Mouse (Mus musculus) limb, embryonic 13.5 days (tissue): Measurements from ENCODE around the gene Aldh1l1. TPM values are rescaled to one million over a fixed set of nuclear protein-coding genes. Genes with fewer than 3 reads are reported as not detected.

ENCODE experiments used
- ATAC-seq: fragments of 200-750 bp; cut with Nextera tagmentation; 2 replicates; pipeline ENCODE4 v1.8.0; 2017; ENCODE audit warnings: low read depth, moderate number of reproducible peaks, moderate TSS enrichment; ENCODE audit not compliant: low FRiP score
- H3K27ac ChIP-seq: fragments of 300-500 bp; sonication (generic); 2 replicates; pipeline ENCODE4 v1.5.1; 2015; ENCODE audit warnings: inconsistent platforms, mild to moderate bottlenecking, moderate library complexity
- H3K27me3 ChIP-seq: fragments of 300-500 bp; sonication (generic); 2 replicates; pipeline ENCODE4 v1.6.1; 2015; ENCODE audit warnings: mild to moderate bottlenecking, inconsistent platforms
- H3K36me3 ChIP-seq: fragments of 300-500 bp; sonication (generic); 2 replicates; pipeline ENCODE4 v1.6.1; 2015; ENCODE audit warnings: inconsistent platforms, mild to moderate bottlenecking, moderate library complexity
- H3K4me1 ChIP-seq: fragments of 300-500 bp; sonication (generic); 2 replicates; pipeline ENCODE4 v1.6.1; 2015; ENCODE audit warnings: inconsistent platforms
- H3K4me2 ChIP-seq: fragments of 300-500 bp; sonication (generic); replicated peaks from 2 replicates; pipeline ENCODE4 v1.6.1; 2015; ENCODE audit warnings: inconsistent platforms, mild to moderate bottlenecking, moderate library complexity
- H3K4me3 ChIP-seq: fragments of 300-500 bp; sonication (generic); 2 replicates; pipeline ENCODE4 v1.5.1; 2015; ENCODE audit warnings: moderate library complexity, mild to moderate bottlenecking, inconsistent platforms
- H3K9ac ChIP-seq: fragments of 300-500 bp; sonication (generic); 2 replicates; pipeline ENCODE4 v1.6.1; 2015; ENCODE audit warnings: mild to moderate bottlenecking, inconsistent platforms
- H3K9me3 ChIP-seq: fragments of 300-500 bp; sonication (generic); 2 replicates; pipeline ENCODE4 v1.6.1; 2016; ENCODE audit warnings: inconsistent platforms
- WGBS: fragments of 180-500 bp; shearing (Covaris S2); methylation state at CpG from one replicate; pipeline ENCODE4 v1.1.7; 2015; 5-methylcytosine and 5-hydroxymethylcytosine counted together
- polyA plus RNA-seq: library from polyadenylated mRNA; unstranded; fragments of >200 nt; fragmentation: Nextera tagmentation; extraction: Ambion mirVana; gene quantifications from 2 replicates; pipeline ENCODE4 v1.2.1, GENCODE M21; 2015

Gene Aldh1l1
- polyA plus RNA-seq, 1 experiment from 2014 or later = 2.4 TPM

- peaks cover 15% of the 10 kb centered on the region for H3K4me1 ChIP-seq
- H3K4me2 ChIP-seq = peak overlapping the region; percentile 87
- WGBS = 51% methylated on average over 3 of the region's 3 CpGs
- no peak overlapping the region for H3K27ac ChIP-seq
- peak overlapping the region; percentile 70 for H3K4me3 ChIP-seq
- peaks cover 13% of the 10 kb centered on the region for H3K27me3 ChIP-seq
- H3K9me3 ChIP-seq = no peaks in the 10 kb centered on the region
- H3K9ac ChIP-seq = no peak overlapping the region
- no peak for ATAC-seq
- H3K36me3 ChIP-seq = no peaks in the 10 kb centered on the region
These were observed 117.9 kb downstream of the Aldh1l1 start for GRCm38 (mm10) chr6:90604130-90604529.

- Histone ChIP-seq H3K36me3 (no peaks in the 10 kb centered on the region), H3K4me2 (peak within 1 kb of the TSS; percentile 87), H3K9ac (peak within 1 kb of the TSS; percentile 74), H3K4me3 (peak within 1 kb of the TSS; percentile 70), H3K4me1 (peaks cover 15% of the 10 kb centered on the region), H3K27me3 (peaks cover 13% of the 10 kb centered on the region), H3K9me3 (no peaks in the 10 kb centered on the region), H3K27ac (no peak within 1 kb of the TSS)
- peak; percentile 94 for ATAC-seq
- 2% methylated on average over 48 of the region's 49 CpGs for WGBS
These were observed 118.5 kb downstream of the Aldh1l1 start, which contains the start of gene Slc41a3 for GRCm38 (mm10) chr6:90604533-90605297. Slc41a3 (plus strand) TSS chr6:90604725.

GRCm38 (mm10) chr6:90605298-90605665 lies 119.1 kb downstream of the Aldh1l1 start:
- 15% methylated on average over 5 of the region's 5 CpGs for WGBS
- Histone ChIP-seq H3K27ac (no peak overlapping the region), H3K4me3 (peak overlapping the region; percentile 70), H3K36me3 (no peaks in the 10 kb centered on the region), H3K4me2 (peak overlapping the region; percentile 87), H3K4me1 (peaks cover 15% of the 10 kb centered on the region), H3K9ac (peak overlapping the region; percentile 74), H3K9me3 (no peaks in the 10 kb centered on the region), H3K27me3 (peaks cover 13% of the 10 kb centered on the region)
- no peak for ATAC-seq

GRCm38 (mm10) chr6:90606538-90606937 lies 120.3 kb downstream of the Aldh1l1 start:
- Histone ChIP-seq H3K4me3 (no peak overlapping the region), H3K4me2 (no peak overlapping the region), H3K36me3 (no peaks in the 10 kb centered on the region), H3K27me3 (peaks cover 13% of the 10 kb centered on the region), H3K4me1 (peaks cover 15% of the 10 kb centered on the region), H3K9me3 (no peaks in the 10 kb centered on the region), H3K9ac (no peak overlapping the region), H3K27ac (no peak overlapping the region)
- ATAC-seq = no peak
- 21% methylated on average over 7 of the region's 7 CpGs for WGBS

GRCm38 (mm10) chr6:90607196-90607595 lies 121.0 kb downstream of the Aldh1l1 start:
- H3K4me2 ChIP-seq = no peak overlapping the region
- H3K9me3 ChIP-seq = no peaks in the 10 kb centered on the region
- no peaks in the 10 kb centered on the region for H3K36me3 ChIP-seq
- H3K9ac ChIP-seq = no peak overlapping the region
- H3K27ac ChIP-seq = no peak overlapping the region
- H3K4me3 ChIP-seq = no peak overlapping the region
- ATAC-seq = no peak
- peaks cover 15% of the 10 kb centered on the region for H3K4me1 ChIP-seq
- 16% methylated on average over 5 of the region's 5 CpGs for WGBS
- H3K27me3 ChIP-seq = peaks cover 11% of the 10 kb centered on the region

DNA sequence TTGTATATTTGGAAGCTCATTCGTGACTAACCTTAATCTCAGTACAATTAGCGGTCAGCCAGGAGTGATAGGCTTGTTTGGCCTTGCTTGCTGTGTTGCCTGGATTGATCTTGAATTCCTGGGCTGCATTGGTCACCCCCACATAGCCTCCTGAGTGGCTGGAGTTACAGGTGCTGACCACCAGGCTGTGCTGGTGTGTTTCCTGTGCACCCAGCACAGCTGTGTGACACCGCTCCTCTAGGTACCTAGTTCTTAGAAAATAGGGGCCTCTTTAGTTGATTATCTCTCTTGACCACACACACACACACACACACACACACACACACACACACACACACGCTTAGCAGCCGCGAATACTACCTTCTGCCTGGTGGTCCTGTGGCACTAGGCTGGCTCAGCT lies 122.0 kb downstream of the Aldh1l1 start:
- H3K4me1 ChIP-seq = peaks cover 15% of the 10 kb centered on the region
- H3K9me3 ChIP-seq = no peaks in the 10 kb centered on the region
- no peak overlapping the region for H3K9ac ChIP-seq
- no peak overlapping the region for H3K27ac ChIP-seq
- no peak overlapping the region for H3K4me2 ChIP-seq
- ATAC-seq = no peak
- 67% methylated on average over 6 of the region's 6 CpGs for WGBS
- H3K27me3 ChIP-seq = peaks cover 11% of the 10 kb centered on the region
- H3K4me3 ChIP-seq = no peak overlapping the region
- no peaks in the 10 kb centered on the region for H3K36me3 ChIP-seq

GRCm38 (mm10) chr6:90610248-90610647 lies 124.0 kb downstream of the Aldh1l1 start:
- Histone ChIP-seq H3K9ac (no peak overlapping the region), H3K9me3 (no peaks in the 10 kb centered on the region), H3K27ac (no peak overlapping the region), H3K4me2 (no peak overlapping the region), H3K4me3 (no peak overlapping the region), H3K4me1 (peaks cover 28% of the 10 kb centered on the region), H3K36me3 (no peaks in the 10 kb centered on the region), H3K27me3 (peaks cover 11% of the 10 kb centered on the region)
- ATAC-seq = no peak
- WGBS = 85% methylated on average over 5 of the region's 5 CpGs

GRCm38 (mm10) chr6:90613277-90613676 lies 127.0 kb downstream of the Aldh1l1 start:
- H3K9me3 ChIP-seq = no peaks in the 10 kb centered on the region
- no peak overlapping the region for H3K27ac ChIP-seq
- H3K36me3 ChIP-seq = no peaks in the 10 kb centered on the region
- peaks cover 19% of the 10 kb centered on the region for H3K4me1 ChIP-seq
- no peak overlapping the region for H3K4me2 ChIP-seq
- no peaks in the 10 kb centered on the region for H3K27me3 ChIP-seq
- H3K9ac ChIP-seq = no peak overlapping the region
- ATAC-seq = no peak
- 71% methylated on average over 8 of the region's 8 CpGs for WGBS
- no peak overlapping the region for H3K4me3 ChIP-seq

DNA sequence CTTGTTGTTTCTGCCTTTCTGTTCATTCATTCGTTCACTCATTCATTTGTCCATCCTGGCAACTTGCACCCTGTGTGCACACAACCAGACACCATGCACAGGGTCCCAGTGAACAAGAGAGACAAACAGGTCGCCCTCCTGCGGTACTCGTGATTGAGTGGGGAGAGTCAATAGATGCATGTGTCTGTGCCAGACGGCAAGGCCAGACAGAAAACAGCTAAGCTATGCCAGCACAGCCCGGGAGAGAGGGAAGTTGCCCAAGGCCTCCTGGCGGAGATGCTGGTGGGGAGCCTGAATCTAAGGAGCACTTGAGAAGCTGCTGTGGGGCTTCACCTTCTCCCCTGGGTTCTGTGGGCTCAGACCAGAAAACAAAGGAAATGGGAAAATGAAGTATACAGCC lies 129.1 kb downstream of the Aldh1l1 start:
- no peak overlapping the region for H3K4me3 ChIP-seq
- no peak for ATAC-seq

GRCm38 (mm10) chr6:90615991-90616390 lies 129.8 kb downstream of the Aldh1l1 start:
- ATAC-seq = no peak
- Histone ChIP-seq H3K27ac (no peak overlapping the region), H3K4me3 (no peak overlapping the region), H3K4me2 (no peak overlapping the region), H3K9ac (no peak overlapping the region), H3K27me3 (no peaks in the 10 kb centered on the region), H3K9me3 (no peaks in the 10 kb centered on the region), H3K36me3 (no peaks in the 10 kb centered on the region), H3K4me1 (peaks cover 19% of the 10 kb centered on the region)
- 87% methylated on average over 6 of the region's 6 CpGs for WGBS

More for the DNA sequence above, 129.1 kb downstream of the Aldh1l1 start:
- Histone ChIP-seq H3K36me3 (no peaks in the 10 kb centered on the region), H3K4me1 (peaks cover 19% of the 10 kb centered on the region), H3K9ac (no peak overlapping the region), H3K4me2 (no peak overlapping the region), H3K9me3 (no peaks in the 10 kb centered on the region), H3K27ac (no peak overlapping the region), H3K27me3 (no peaks in the 10 kb centered on the region)
- 76% methylated on average over 7 of the region's 7 CpGs for WGBS

DNA sequence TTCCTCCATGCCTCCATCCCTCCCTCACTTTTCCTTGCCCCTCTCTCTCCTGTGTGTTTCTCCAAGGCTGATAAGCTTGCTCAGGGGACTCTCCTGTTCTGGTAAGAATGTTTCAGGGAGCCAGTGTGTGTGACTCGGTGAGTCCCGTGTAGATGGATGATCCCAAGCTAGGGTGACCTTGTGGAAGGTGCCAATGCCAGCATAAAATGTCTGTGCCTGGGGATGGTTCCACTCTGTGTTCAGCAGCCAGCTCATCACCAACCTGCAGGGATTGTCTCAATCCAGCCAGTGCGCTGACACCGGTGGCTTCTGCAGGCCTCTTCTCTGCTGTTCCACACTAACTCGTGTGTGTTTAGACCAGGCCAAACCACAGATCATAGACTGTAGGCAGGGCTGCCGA lies 130.3 kb downstream of the Aldh1l1 start:
- Histone ChIP-seq H3K4me2 (no peak overlapping the region), H3K36me3 (no peaks in the 10 kb centered on the region), H3K27me3 (no peaks in the 10 kb centered on the region), H3K9me3 (no peaks in the 10 kb centered on the region), H3K27ac (no peak overlapping the region), H3K4me1 (peaks cover 19% of the 10 kb centered on the region), H3K9ac (no peak overlapping the region), H3K4me3 (no peak overlapping the region)
- no peak for ATAC-seq
- WGBS = 81% methylated on average over 6 of the region's 6 CpGs

DNA sequence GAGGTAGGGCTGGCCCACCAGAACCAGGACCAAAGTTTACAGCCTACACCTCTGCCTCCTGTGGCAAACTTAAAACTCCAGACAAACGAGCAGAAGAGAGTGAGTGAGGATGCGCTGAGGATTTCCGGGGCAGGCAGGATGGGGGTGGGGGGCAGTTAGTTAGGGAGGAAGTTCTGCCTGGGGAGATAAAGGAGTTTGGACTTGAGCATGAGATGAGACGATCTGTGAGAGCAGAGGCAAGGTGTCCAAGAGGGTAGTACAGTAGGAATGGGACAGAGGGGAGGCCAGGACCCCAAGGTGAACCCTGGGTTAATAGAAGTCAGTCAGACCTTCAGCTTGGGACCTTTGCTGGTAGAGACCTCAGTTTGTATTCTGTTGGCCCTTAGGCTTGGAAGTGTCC lies 132.0 kb downstream of the Aldh1l1 start:
- H3K4me1 ChIP-seq = peaks cover 18% of the 10 kb centered on the region
- H3K4me2 ChIP-seq = no peak overlapping the region
- H3K9ac ChIP-seq = no peak overlapping the region
- no peaks in the 10 kb centered on the region for H3K9me3 ChIP-seq
- no peak overlapping the region for H3K4me3 ChIP-seq
- WGBS = 69% methylated on average over 4 of the region's 4 CpGs
- no peak overlapping the region for H3K27ac ChIP-seq
- no peaks in the 10 kb centered on the region for H3K27me3 ChIP-seq
- no peaks in the 10 kb centered on the region for H3K36me3 ChIP-seq
- no peak for ATAC-seq
